Mouse (Mus musculus): ENCODE results near the gene Arhgef10l. TPM values are rescaled to one million over a fixed set of nuclear protein-coding genes. Genes with fewer than 3 reads are reported as not detected.

The Arhgef10l gene
- polyA plus RNA-seq, 1 experiment from 2014 or later, result 12.5 TPM

- DNase-seq (ENCODE audit: low spot score), result no peak
Observed at GRCm38 (mm10) chr4:140608228-140608720, 57.5 kb downstream of the Arhgef10l start.

GRCm38 (mm10) chr4:140606779-140607178 lies 59.0 kb downstream of the Arhgef10l start:
- DNase-seq (ENCODE audit: low spot score), result no peak

- no peak for DNase-seq (ENCODE audit: low spot score)
Observed at GRCm38 (mm10) chr4:140606197-140606596, 59.6 kb downstream of the Arhgef10l start.

- no peak for DNase-seq (ENCODE audit: low spot score)
Observed at GRCm38 (mm10) chr4:140605790-140606189, 60.0 kb downstream of the Arhgef10l start.

GRCm38 (mm10) chr4:140605247-140605646 lies 60.6 kb downstream of the Arhgef10l start:
- no peak for DNase-seq (ENCODE audit: low spot score)

GRCm38 (mm10) chr4:140604541-140604940 lies 61.3 kb downstream of the Arhgef10l start:
- DNase-seq (ENCODE audit: low spot score), result no peak

GRCm38 (mm10) chr4:140602022-140602421 lies 63.8 kb downstream of the Arhgef10l start:
- peak; percentile 50 for DNase-seq (ENCODE audit: low spot score)

- peak; percentile 86 for DNase-seq (ENCODE audit: low spot score)
Observed at GRCm38 (mm10) chr4:140601153-140601552, 64.7 kb downstream of the Arhgef10l start.

GRCm38 (mm10) chr4:140598846-140599245 lies 67.0 kb downstream of the Arhgef10l start:
- DNase-seq (ENCODE audit: low spot score), result no peak

GRCm38 (mm10) chr4:140597928-140598327 lies 67.9 kb downstream of the Arhgef10l start:
- DNase-seq (ENCODE audit: low spot score), result no peak

GRCm38 (mm10) chr4:140597378-140597777 lies 68.4 kb downstream of the Arhgef10l start:
- no peak for DNase-seq (ENCODE audit: low spot score)

- no peak for DNase-seq (ENCODE audit: low spot score)
Observed at GRCm38 (mm10) chr4:140593771-140594505, 71.9 kb downstream of the Arhgef10l start.

GRCm38 (mm10) chr4:140592990-140593770 lies 72.6 kb downstream of the Arhgef10l start:
- no peak for DNase-seq (ENCODE audit: low spot score)

GRCm38 (mm10) chr4:140592217-140592759 lies 73.5 kb downstream of the Arhgef10l start:
- peak; percentile 86 for DNase-seq (ENCODE audit: low spot score)

GRCm38 (mm10) chr4:140586478-140586877 lies 79.3 kb downstream of the Arhgef10l start:
- peak; percentile 75 for DNase-seq (ENCODE audit: low spot score)

GRCm38 (mm10) chr4:140584240-140584639 lies 81.6 kb downstream of the Arhgef10l start:
- DNase-seq (ENCODE audit: low spot score), result no peak

GRCm38 (mm10) chr4:140582390-140583088 lies 83.3 kb downstream of the Arhgef10l start:
- peak; percentile 63 for DNase-seq (ENCODE audit: low spot score)

GRCm38 (mm10) chr4:140581730-140582389 lies 84.0 kb downstream of the Arhgef10l start:
- no peak for DNase-seq (ENCODE audit: low spot score)

GRCm38 (mm10) chr4:140581341-140581729 lies 84.5 kb downstream of the Arhgef10l start:
- no peak for DNase-seq (ENCODE audit: low spot score)

GRCm38 (mm10) chr4:140580866-140581265 lies 84.9 kb downstream of the Arhgef10l start:
- DNase-seq (ENCODE audit: low spot score), result no peak

GRCm38 (mm10) chr4:140579576-140579975 lies 86.2 kb downstream of the Arhgef10l start:
- no peak for DNase-seq (ENCODE audit: low spot score)

All from thymus, postnatal 0 days (tissue).